Mouse (Mus musculus) midbrain, embryonic 13.5 days (tissue): ENCODE measurements at regions not wholly inside any gene's neighbourhood (a gene's known extent, or its start where the extent isn't known, plus 50 kb on each side); places are given as distances from the start of the nearest gene placed in this dataset.

Experiments
- ATAC-seq: fragments of 200-750 bp; cut with Nextera tagmentation; 2 replicates; pipeline ENCODE4 v1.8.0; 2017; ENCODE audit warnings: mild to moderate bottlenecking, moderate TSS enrichment, moderate library complexity
- H3K27ac ChIP-seq: fragments of 300-500 bp; sonication (generic); 2 replicates; pipeline ENCODE4 v1.5.1; 2015; ENCODE audit warnings: inconsistent platforms, mild to moderate bottlenecking, moderate library complexity
- H3K27me3 ChIP-seq: fragments of 300-500 bp; sonication (generic); 2 replicates; pipeline ENCODE4 v1.6.1; 2015; ENCODE audit warnings: mild to moderate bottlenecking, inconsistent platforms
- H3K36me3 ChIP-seq: fragments of 300-500 bp; sonication (generic); 2 replicates; pipeline ENCODE4 v1.6.1; 2015; ENCODE audit warnings: mild to moderate bottlenecking, inconsistent platforms
- H3K4me1 ChIP-seq: fragments of 300-500 bp; sonication (generic); replicated peaks from 2 replicates; pipeline ENCODE4 v1.6.1; 2015; ENCODE audit warnings: inconsistent platforms
- H3K4me2 ChIP-seq: fragments of 300-500 bp; sonication (generic); replicated peaks from 2 replicates; pipeline ENCODE4 v1.6.1; 2015; ENCODE audit warnings: moderate library complexity, mild to moderate bottlenecking, inconsistent platforms
- H3K4me3 ChIP-seq: fragments of 300-500 bp; sonication (generic); replicated peaks from 2 replicates; pipeline ENCODE4 v1.5.1; 2015; ENCODE audit warnings: mild to moderate bottlenecking, inconsistent platforms
- H3K9ac ChIP-seq: fragments of 300-500 bp; sonication (generic); replicated peaks from 2 replicates; pipeline ENCODE4 v1.6.1; 2015; ENCODE audit warnings: mild to moderate bottlenecking, inconsistent platforms
- H3K9me3 ChIP-seq: fragments of 300-500 bp; sonication (generic); 2 replicates; pipeline ENCODE4 v1.6.1; 2016; ENCODE audit warnings: mild to moderate bottlenecking, inconsistent platforms
- WGBS: fragments of 180-500 bp; shearing (Covaris S2); methylation state at CpG from one replicate; pipeline ENCODE4 v1.1.7; 2015; 5-methylcytosine and 5-hydroxymethylcytosine counted together

GRCm38 (mm10) chr2:21908813-21909480 is 318.4 kb upstream of the Myo3a start:
- H3K9ac ChIP-seq = no peak overlapping the region
- no peak overlapping the region for H3K4me3 ChIP-seq
- no peak overlapping the region for H3K4me2 ChIP-seq
- ATAC-seq = no peak
- H3K36me3 ChIP-seq = no peaks in the 10 kb centered on the region
- 83% methylated on average over 7 of the region's 7 CpGs for WGBS
- no peak overlapping the region for H3K27ac ChIP-seq
- H3K4me1 ChIP-seq = no peaks in the 10 kb centered on the region
- H3K27me3 ChIP-seq = no peaks in the 10 kb centered on the region
- no peaks in the 10 kb centered on the region for H3K9me3 ChIP-seq

GRCm38 (mm10) chr2:21909481-21909966 is 317.8 kb upstream of the Myo3a start:
- Histone ChIP-seq H3K27ac (no peak overlapping the region), H3K4me3 (no peak overlapping the region), H3K36me3 (no peaks in the 10 kb centered on the region), H3K27me3 (no peaks in the 10 kb centered on the region), H3K9me3 (no peaks in the 10 kb centered on the region), H3K4me2 (peak overlapping the region; percentile 29), H3K9ac (no peak overlapping the region), H3K4me1 (no peaks in the 10 kb centered on the region)
- 19% methylated on average over 7 of the region's 7 CpGs for WGBS
- ATAC-seq = peak; percentile 44

- WGBS = 2% methylated on average over 16 of the region's 16 CpGs
Observed at GRCm38 (mm10) chr2:21917804-21918690, 309.3 kb upstream of the Myo3a start.

GRCm38 (mm10) chr2:21919091-21919490 is 308.2 kb upstream of the Myo3a start:
- H3K9ac ChIP-seq = peak overlapping the region; percentile 66; the same call in 1 of the 2 replicates
- H3K4me2 ChIP-seq = peak overlapping the region; percentile 59

More at GRCm38 (mm10) chr2:21917804-21918690, 309.3 kb upstream of the Myo3a start:
- Histone ChIP-seq H3K4me3 (peak overlapping the region; percentile 39), H3K27me3 (no peaks in the 10 kb centered on the region), H3K4me1 (peaks cover 24% of the 10 kb centered on the region), H3K27ac (peak overlapping the region; percentile 99), H3K9me3 (no peaks in the 10 kb centered on the region), H3K9ac (peak overlapping the region; percentile 66), H3K36me3 (no peaks in the 10 kb centered on the region), H3K4me2 (peak overlapping the region; percentile 59)
- peak; percentile 96 for ATAC-seq

GRCm38 (mm10) chr2:21927656-21928055 is 299.6 kb upstream of the Myo3a start:
- 45% methylated on average over 1 of the region's 1 CpGs for WGBS

More at GRCm38 (mm10) chr2:21919091-21919490, 308.2 kb upstream of the Myo3a start:
- 36% methylated on average over 2 of the region's 2 CpGs for WGBS
- Histone ChIP-seq H3K27ac (peak overlapping the region; percentile 99), H3K27me3 (no peaks in the 10 kb centered on the region), H3K4me1 (peaks cover 24% of the 10 kb centered on the region), H3K9me3 (no peaks in the 10 kb centered on the region), H3K36me3 (no peaks in the 10 kb centered on the region), H3K4me3 (no peak overlapping the region)
- ATAC-seq = no peak

GRCm38 (mm10) chr2:21939993-21940392 is 287.3 kb upstream of the Myo3a start:
- ATAC-seq = 0 out of 2 replicates have a peak, but pooled peaks have one; percentile 48
- Histone ChIP-seq H3K27ac (no peak overlapping the region), H3K27me3 (no peaks in the 10 kb centered on the region), H3K4me1 (no peaks in the 10 kb centered on the region), H3K4me3 (no peak overlapping the region), H3K36me3 (no peaks in the 10 kb centered on the region), H3K9ac (no peak overlapping the region), H3K4me2 (no peak overlapping the region), H3K9me3 (no peaks in the 10 kb centered on the region)
- 91% methylated on average over 3 of the region's 3 CpGs for WGBS

More at GRCm38 (mm10) chr2:21927656-21928055, 299.6 kb upstream of the Myo3a start:
- Histone ChIP-seq H3K36me3 (no peaks in the 10 kb centered on the region), H3K4me3 (no peak overlapping the region), H3K27me3 (no peaks in the 10 kb centered on the region), H3K4me1 (no peaks in the 10 kb centered on the region), H3K27ac (no peak overlapping the region), H3K4me2 (no peak overlapping the region), H3K9ac (no peak overlapping the region), H3K9me3 (no peaks in the 10 kb centered on the region)
- no peak for ATAC-seq

GRCm38 (mm10) chr2:21940797-21941487 is 286.4 kb upstream of the Myo3a start:
- no peak overlapping the region for H3K27ac ChIP-seq
- H3K9me3 ChIP-seq = no peaks in the 10 kb centered on the region
- 51% methylated on average over 4 of the region's 4 CpGs for WGBS
- no peak overlapping the region for H3K4me3 ChIP-seq
- no peak overlapping the region for H3K4me2 ChIP-seq
- H3K4me1 ChIP-seq = no peaks in the 10 kb centered on the region
- peak; percentile 65; the same call in 1 of the 2 replicates for ATAC-seq
- no peaks in the 10 kb centered on the region for H3K36me3 ChIP-seq
- no peaks in the 10 kb centered on the region for H3K27me3 ChIP-seq
- no peak overlapping the region for H3K9ac ChIP-seq

- Histone ChIP-seq H3K27me3 (no peaks in the 10 kb centered on the region), H3K4me2 (no peak overlapping the region), H3K4me3 (no peak overlapping the region), H3K4me1 (no peaks in the 10 kb centered on the region), H3K27ac (no peak overlapping the region), H3K36me3 (no peaks in the 10 kb centered on the region), H3K9ac (no peak overlapping the region), H3K9me3 (no peaks in the 10 kb centered on the region)
- 94% methylated on average over 2 of the region's 2 CpGs for WGBS
- 0 out of 2 replicates have a peak, but pooled peaks have one; percentile 72 for ATAC-seq
Observed at GRCm38 (mm10) chr2:21941488-21942000, 285.8 kb upstream of the Myo3a start.

- 89% methylated on average over 2 of the region's 2 CpGs for WGBS
- Histone ChIP-seq H3K4me1 (no peaks in the 10 kb centered on the region), H3K27me3 (no peaks in the 10 kb centered on the region), H3K4me2 (no peak overlapping the region), H3K4me3 (no peak overlapping the region), H3K9ac (no peak overlapping the region), H3K9me3 (no peaks in the 10 kb centered on the region), H3K27ac (no peak overlapping the region), H3K36me3 (no peaks in the 10 kb centered on the region)
- no peak for ATAC-seq
Observed at GRCm38 (mm10) chr2:21943676-21944075, 283.6 kb upstream of the Myo3a start.

GRCm38 (mm10) chr2:21946484-21946883 is 280.8 kb upstream of the Myo3a start:
- H3K4me1 ChIP-seq = no peaks in the 10 kb centered on the region
- no peak overlapping the region for H3K4me3 ChIP-seq
- H3K4me2 ChIP-seq = no peak overlapping the region
- H3K36me3 ChIP-seq = no peaks in the 10 kb centered on the region
- no peaks in the 10 kb centered on the region for H3K27me3 ChIP-seq
- H3K9me3 ChIP-seq = no peaks in the 10 kb centered on the region
- H3K9ac ChIP-seq = no peak overlapping the region
- 71% methylated on average over 2 of the region's 2 CpGs for WGBS
- no peak for ATAC-seq
- H3K27ac ChIP-seq = no peak overlapping the region; the same call in 1 of the 2 replicates

- H3K4me3 ChIP-seq = no peak overlapping the region
Observed at GRCm38 (mm10) chr2:21951279-21951678, 276.0 kb upstream of the Myo3a start.

More at GRCm38 (mm10) chr2:21951279-21951678, 276.0 kb upstream of the Myo3a start:
- no peak for ATAC-seq
- no peak overlapping the region for H3K27ac ChIP-seq
- no peaks in the 10 kb centered on the region for H3K27me3 ChIP-seq
- no peak overlapping the region for H3K4me2 ChIP-seq
- no peaks in the 10 kb centered on the region for H3K36me3 ChIP-seq
- 67% methylated on average over 3 of the region's 3 CpGs for WGBS
- H3K9ac ChIP-seq = no peak overlapping the region
- no peaks in the 10 kb centered on the region for H3K9me3 ChIP-seq
- peaks cover 2% of the 10 kb centered on the region; the same call in 1 of the 2 replicates for H3K4me1 ChIP-seq
